Mouse (Mus musculus) heart, postnatal 10 days (tissue): ENCODE results near the gene Tmem79. TPM values are rescaled to one million over a fixed set of nuclear protein-coding genes. Genes with fewer than 3 reads are reported as not detected.
"Not testable (repeated sequence)": the region's sequence is repeated elsewhere in the genome, so short reads cannot be mapped to it uniquely, and the experiment has no call there.

Source experiments
- DNase-seq, 2 experiments: peaks; one replicate each; pipeline ENCODE4 v3.0.0; 2021
- intact Hi-C: fragments of 180-260 bp; cut with DNase I; formaldehyde crosslinking; loops from one replicate; pipeline ENCODE4 v1.15.1; 2025
- total RNA-seq, 2 experiments: library from RNA; stranded (reverse); gene quantifications; 2 replicates each; pipeline ENCODE4 v1.2.3; 2021

The Tmem79 gene
- total RNA-seq, 2 experiments from 2014 or later = 1.4 to 1.9 TPM

GRCm38 (mm10) chr3:88354396-88355165 lies 18.6 kb upstream of the Tmem79 start:
- no peak for DNase-seq
- intact Hi-C loops = no loop called here

GRCm38 (mm10) chr3:88352907-88353306 lies 17.0 kb upstream of the Tmem79 start:
- no peak for DNase-seq
- intact Hi-C loops = no loop called here

GRCm38 (mm10) chr3:88350732-88351131 lies 14.8 kb upstream of the Tmem79 start:
- no peak for DNase-seq
- intact Hi-C loops = no loop called here

- intact Hi-C loops = no loop called here
- DNase-seq = no peak
Measured at GRCm38 (mm10) chr3:88339006-88339405, 3.1 kb upstream of the Tmem79 start.

GRCm38 (mm10) chr3:88338316-88338715 lies 2.4 kb upstream of the Tmem79 start:
- intact Hi-C loops = no loop called here
- DNase-seq = no peak

GRCm38 (mm10) chr3:88337367-88338020 lies 1.5 kb upstream of the Tmem79 start:
- intact Hi-C loops = no loop called here
- no peak for DNase-seq

- intact Hi-C loops = no loop called here
- DNase-seq = peak in 1 of 2 experiments; percentile 48
Measured at GRCm38 (mm10) chr3:88335436-88336053, 403 bp downstream of the Tmem79 start.

- no peak for DNase-seq
Measured at GRCm38 (mm10) chr3:88334902-88335435, 979 bp downstream of the Tmem79 start.

GRCm38 (mm10) chr3:88334029-88334658 lies 1.8 kb downstream of the Tmem79 start:
- DNase-seq = no peak
- intact Hi-C loops = no loop called here

More at GRCm38 (mm10) chr3:88334902-88335435, 979 bp downstream of the Tmem79 start:
- intact Hi-C loops = no loop called here

GRCm38 (mm10) chr3:88331282-88331681 lies 4.7 kb downstream of the Tmem79 start:
- peak; percentile 29 to 59 for DNase-seq
- intact Hi-C loops = no loop called here

GRCm38 (mm10) chr3:88328956-88329355 lies 7.0 kb downstream of the Tmem79 start:
- intact Hi-C loops = no loop called here

GRCm38 (mm10) chr3:88324951-88325405 lies 11.0 kb downstream of the Tmem79 start, which contains the start of gene Glmp:
Glmp (plus strand) TSS chr3:88325023.
- intact Hi-C loops = no loop called here
- peak; percentile 67 to 81 for DNase-seq

More at GRCm38 (mm10) chr3:88328956-88329355, 7.0 kb downstream of the Tmem79 start:
- no peak for DNase-seq

GRCm38 (mm10) chr3:88299172-88299571 lies 36.8 kb downstream of the Tmem79 start:
- intact Hi-C loops = no loop called here

GRCm38 (mm10) chr3:88297321-88297851 lies 38.6 kb downstream of the Tmem79 start:
- DNase-seq = no peak
- intact Hi-C loops = no loop called here

More at GRCm38 (mm10) chr3:88299172-88299571, 36.8 kb downstream of the Tmem79 start:
- no peak for DNase-seq

- DNase-seq = peak; percentile 98 to 99
- intact Hi-C loops = no loop called here
Measured at GRCm38 (mm10) chr3:88296561-88297318, 39.2 kb downstream of the Tmem79 start, which contains the start of the genes Tsacc and Cct3. Tsacc (minus strand) TSS chr3:88296999. Cct3 (plus strand) TSS chr3:88297116.

GRCm38 (mm10) chr3:88296110-88296560 lies 39.8 kb downstream of the Tmem79 start:
- intact Hi-C loops = no loop called here

GRCm38 (mm10) chr3:88295272-88295671 lies 40.7 kb downstream of the Tmem79 start:
- intact Hi-C loops, DNase-seq: not testable (repeated sequence)

More at GRCm38 (mm10) chr3:88296110-88296560, 39.8 kb downstream of the Tmem79 start:
- DNase-seq = no peak

GRCm38 (mm10) chr3:88291970-88292369 lies 44.0 kb downstream of the Tmem79 start:
- intact Hi-C loops = no loop called here
- peak; percentile 7 to 21 for DNase-seq

- intact Hi-C loops, DNase-seq: not testable (repeated sequence)
Measured at GRCm38 (mm10) chr3:88288133-88288713, 47.7 kb downstream of the Tmem79 start.
